Mouse (Mus musculus) thymus, postnatal 4 days (tissue): Measurements from ENCODE around the gene Alkbh7.
A peak's percentile ranks its signal among the peaks of the same experiment; 100 is the strongest.

Experiments used
- DNase-seq: peaks from one replicate; pipeline ENCODE4 v3.0.0; 2021

Alkbh7 gene

GRCm38 (mm10) chr17:56997029-56997667 is at the start of gene Alkbh7:
Alkbh7 (plus strand) TSS chr17:56997339.
- DNase-seq: peak; percentile 90

GRCm38 (mm10) chr17:56950915-56951314 is 46.2 kb upstream of the Alkbh7 start:
- DNase-seq: peak; percentile 83

- DNase-seq: no peak
Measured at GRCm38 (mm10) chr17:56952639-56953038, 44.5 kb upstream of the Alkbh7 start.

- DNase-seq: no peak
Measured at GRCm38 (mm10) chr17:56954871-56955270, 42.3 kb upstream of the Alkbh7 start.

- peak; percentile 58 for DNase-seq
Measured at GRCm38 (mm10) chr17:56957763-56958429, 39.2 kb upstream of the Alkbh7 start.

- DNase-seq: no peak
Measured at GRCm38 (mm10) chr17:56958667-56959066, 38.5 kb upstream of the Alkbh7 start.

- DNase-seq: no peak
Measured at GRCm38 (mm10) chr17:56961880-56962279, 35.3 kb upstream of the Alkbh7 start.

- no peak for DNase-seq
Measured at GRCm38 (mm10) chr17:56962642-56963405, 34.3 kb upstream of the Alkbh7 start.

- DNase-seq: no peak
Measured at GRCm38 (mm10) chr17:56963646-56964045, 33.5 kb upstream of the Alkbh7 start.

GRCm38 (mm10) chr17:56969321-56969720 is 27.8 kb upstream of the Alkbh7 start:
- no peak for DNase-seq

GRCm38 (mm10) chr17:56970081-56970480 is 27.1 kb upstream of the Alkbh7 start:
- no peak for DNase-seq

- no peak for DNase-seq
Measured at GRCm38 (mm10) chr17:56973956-56974707, 23.0 kb upstream of the Alkbh7 start.

- no peak for DNase-seq
Measured at GRCm38 (mm10) chr17:56974708-56975240, 22.4 kb upstream of the Alkbh7 start.

- DNase-seq: no peak
Measured at GRCm38 (mm10) chr17:56975391-56975790, 21.7 kb upstream of the Alkbh7 start.

- no peak for DNase-seq
Measured at GRCm38 (mm10) chr17:56976531-56977390, 20.4 kb upstream of the Alkbh7 start.

- no peak for DNase-seq
Measured at GRCm38 (mm10) chr17:56979524-56979923, 17.6 kb upstream of the Alkbh7 start.

GRCm38 (mm10) chr17:56981049-56981448 is 16.1 kb upstream of the Alkbh7 start:
- DNase-seq: no peak

- no peak for DNase-seq
Measured at GRCm38 (mm10) chr17:56982013-56982412, 15.1 kb upstream of the Alkbh7 start, which contains the start of gene Acer1. Acer1 (minus strand) TSS chr17:56982126.

- no peak for DNase-seq
Measured at GRCm38 (mm10) chr17:56984886-56985285, 12.3 kb upstream of the Alkbh7 start.

- DNase-seq: no peak
Measured at GRCm38 (mm10) chr17:56985656-56986055, 11.5 kb upstream of the Alkbh7 start.

GRCm38 (mm10) chr17:56986105-56986805 is 10.9 kb upstream of the Alkbh7 start:
- DNase-seq: no peak
